Mouse (Mus musculus): ENCODE data around the gene Prrc2b.
A peak's percentile ranks its signal among the peaks of the same experiment; 100 is the strongest.

Gene Prrc2b

GRCm38 (mm10) chr2:32137667-32138266 lies 13.1 kb upstream of the Prrc2b start:
- DNase-seq (ENCODE audit: low spot score), result peak; percentile 94

- DNase-seq (ENCODE audit: low spot score), result no peak
Measured at GRCm38 (mm10) chr2:32139377-32139776, 11.5 kb upstream of the Prrc2b start.

- no peak for DNase-seq (ENCODE audit: low spot score)
Measured at GRCm38 (mm10) chr2:32140498-32140934, 10.4 kb upstream of the Prrc2b start.

GRCm38 (mm10) chr2:32141602-32142001 lies 9.3 kb upstream of the Prrc2b start:
- DNase-seq (ENCODE audit: low spot score), result no peak

GRCm38 (mm10) chr2:32142368-32142767 lies 8.5 kb upstream of the Prrc2b start:
- DNase-seq (ENCODE audit: low spot score), result no peak

GRCm38 (mm10) chr2:32144633-32145032 lies 6.2 kb upstream of the Prrc2b start:
- DNase-seq (ENCODE audit: low spot score), result no peak

- DNase-seq (ENCODE audit: low spot score), result no peak
Measured at GRCm38 (mm10) chr2:32146617-32147162, 4.2 kb upstream of the Prrc2b start.

- no peak for DNase-seq (ENCODE audit: low spot score)
Measured at GRCm38 (mm10) chr2:32150135-32150534, 747 bp upstream of the Prrc2b start.

- DNase-seq (ENCODE audit: low spot score), result no peak
Measured at GRCm38 (mm10) chr2:32150562-32150923, 339 bp upstream of the Prrc2b start.

GRCm38 (mm10) chr2:32151660-32152366 lies 931 bp downstream of the Prrc2b start:
- DNase-seq (ENCODE audit: low spot score), result no peak

- DNase-seq (ENCODE audit: low spot score), result no peak
Measured at GRCm38 (mm10) chr2:32152367-32153034, 1.6 kb downstream of the Prrc2b start.

GRCm38 (mm10) chr2:32153041-32153790 lies 2.3 kb downstream of the Prrc2b start:
- no peak for DNase-seq (ENCODE audit: low spot score)

- DNase-seq (ENCODE audit: low spot score), result no peak
Measured at GRCm38 (mm10) chr2:32153791-32154119, 2.9 kb downstream of the Prrc2b start.

GRCm38 (mm10) chr2:32154334-32154997 lies 3.6 kb downstream of the Prrc2b start:
- DNase-seq (ENCODE audit: low spot score), result no peak

- DNase-seq (ENCODE audit: low spot score), result no peak
Measured at GRCm38 (mm10) chr2:32154998-32155541, 4.2 kb downstream of the Prrc2b start.

- no peak for DNase-seq (ENCODE audit: low spot score)
Measured at GRCm38 (mm10) chr2:32155614-32156013, 4.7 kb downstream of the Prrc2b start.

- no peak for DNase-seq (ENCODE audit: low spot score)
Measured at GRCm38 (mm10) chr2:32156645-32157044, 5.8 kb downstream of the Prrc2b start.

- DNase-seq (ENCODE audit: low spot score), result no peak
Measured at GRCm38 (mm10) chr2:32157328-32157727, 6.4 kb downstream of the Prrc2b start.

GRCm38 (mm10) chr2:32158616-32159239 lies 7.8 kb downstream of the Prrc2b start:
- no peak for DNase-seq (ENCODE audit: low spot score)

GRCm38 (mm10) chr2:32160525-32160924 lies 9.6 kb downstream of the Prrc2b start:
- no peak for DNase-seq (ENCODE audit: low spot score)

GRCm38 (mm10) chr2:32160967-32161366 lies 10.1 kb downstream of the Prrc2b start:
- no peak for DNase-seq (ENCODE audit: low spot score)

Data from urinary bladder, postnatal 10 days (tissue).